Mouse (Mus musculus) left cerebral cortex, postnatal 25 days (tissue): ENCODE measurements at regions not wholly inside any gene's neighbourhood (a gene's known extent, or its start where the extent isn't known, plus 50 kb on each side); places are given as distances from the start of the nearest gene placed in this dataset.

Source experiments
- DNase-seq, 2 experiments: peaks; one replicate each; pipeline ENCODE4 v3.0.0; 2022; ENCODE audit warnings: low spot score in 2 of 2, mixed read lengths in 1 of 2
- intact Hi-C: fragments of 180-260 bp; cut with DNase I; formaldehyde crosslinking; loops from one replicate; pipeline ENCODE4 v1.15.1; 2025

- intact Hi-C loops, result no loop called here
- DNase-seq, result no peak
These were observed 522.2 kb upstream of the Slc5a7 start for GRCm38 (mm10) chr17:54821059-54821458.

GRCm38 (mm10) chr17:54853631-54854030 is 554.8 kb upstream of the Slc5a7 start:
- intact Hi-C loops, result no loop called here

GRCm38 (mm10) chr17:54896198-54896597 is 549.0 kb upstream of the St6gal2 start:
- intact Hi-C loops, result no loop called here
- peak; percentile 18 to 47 for DNase-seq

More at GRCm38 (mm10) chr17:54853631-54854030, 554.8 kb upstream of the Slc5a7 start:
- no peak for DNase-seq

- DNase-seq, result no peak
- intact Hi-C loops, result no loop called here
These were observed 515.9 kb upstream of the St6gal2 start for GRCm38 (mm10) chr17:54929181-54929715.

- intact Hi-C loops, result no loop called here
- DNase-seq, result peak in 1 of 2 experiments; percentile 6
These were observed 501.7 kb upstream of the St6gal2 start for GRCm38 (mm10) chr17:54943380-54944047.

- intact Hi-C loops, result no loop called here
- DNase-seq, result no peak
These were observed 500.8 kb upstream of the St6gal2 start for GRCm38 (mm10) chr17:54944288-54944931.
